Mouse (Mus musculus): ENCODE data around the gene Accsl.

GRCm38 (mm10) chr2:93838931-93839330 is 30.0 kb downstream of the Accsl start:
- TF ChIP-seq CTCF (IDR thresholded peaks at IDR 0.05; ENCODE audit: borderline replicate concordance, extremely low read depth, insufficient read depth, insufficient read length) (no peak), POLR2A (IDR thresholded peaks at IDR 0.05; ENCODE audit: borderline replicate concordance, extremely low read depth, insufficient read depth, insufficient read length, poor library complexity, severe bottlenecking) (no peak)

Measured in brain, embryonic 14.5 days (tissue).